Mouse (Mus musculus): ENCODE results near the gene Ptprd. TPM values are rescaled to one million over a fixed set of nuclear protein-coding genes. Genes with fewer than 3 reads are reported as not detected.

Ptprd gene
- polyA plus RNA-seq, 1 experiment from 2014 or later = 10.0 TPM

- Histone ChIP-seq H3K27ac (ENCODE audit: low read length) (peak overlapping the region; percentile 66), H3K36me3 (ENCODE audit: control insufficient read depth, insufficient read depth) (no peaks in the 10 kb centered on the region), H3K4me3 (ENCODE audit: low read length) (peak overlapping the region; percentile 48), H3K27me3 (ENCODE audit: control insufficient read depth, insufficient read depth, low read length) (no peaks in the 10 kb centered on the region), H3K9me3 (replicated peaks; ENCODE audit: control insufficient read depth, low read length) (no peaks in the 10 kb centered on the region), H3K4me2 (ENCODE audit: low read depth, low read length) (peak overlapping the region; percentile 67), H3K4me1 (ENCODE audit: control insufficient read depth, insufficient read depth, low read length) (peaks cover 11% of the 10 kb centered on the region), H3K9ac (ENCODE audit: low read length) (peak overlapping the region; percentile 67)
- peak; percentile 52; the same call in 1 of the 2 replicates for ATAC-seq (replicated peaks; ENCODE audit: extremely low read depth, insufficient read depth, low FRiP score)
- WGBS = 18% methylated on average over 11 of the region's 11 CpGs
These were observed 1884.4 kb downstream of the Ptprd start for GRCm38 (mm10) chr4:76327346-76327745.

GRCm38 (mm10) chr4:76325646-76326045, 1886.1 kb downstream of the Ptprd start:
- no peak for ATAC-seq (replicated peaks; ENCODE audit: extremely low read depth, insufficient read depth, low FRiP score)
- H3K27me3 ChIP-seq (ENCODE audit: control insufficient read depth, insufficient read depth, low read length) = no peaks in the 10 kb centered on the region
- H3K9ac ChIP-seq (ENCODE audit: low read length) = no peak overlapping the region
- no peaks in the 10 kb centered on the region for H3K9me3 ChIP-seq (replicated peaks; ENCODE audit: control insufficient read depth, low read length)
- 82% methylated on average over 3 of the region's 3 CpGs for WGBS
- no peak overlapping the region for H3K27ac ChIP-seq (ENCODE audit: low read length)
- H3K4me1 ChIP-seq (ENCODE audit: control insufficient read depth, insufficient read depth, low read length) = peaks cover 11% of the 10 kb centered on the region
- H3K4me2 ChIP-seq (ENCODE audit: low read depth, low read length) = no peak overlapping the region
- no peak overlapping the region for H3K4me3 ChIP-seq (ENCODE audit: low read length)
- no peaks in the 10 kb centered on the region for H3K36me3 ChIP-seq (ENCODE audit: control insufficient read depth, insufficient read depth)

- Histone ChIP-seq H3K36me3 (ENCODE audit: control insufficient read depth, insufficient read depth) (no peaks in the 10 kb centered on the region), H3K9ac (ENCODE audit: low read length) (no peak overlapping the region), H3K27ac (ENCODE audit: low read length) (no peak overlapping the region), H3K4me1 (ENCODE audit: control insufficient read depth, insufficient read depth, low read length) (peaks cover 13% of the 10 kb centered on the region), H3K4me3 (ENCODE audit: low read length) (no peak overlapping the region), H3K27me3 (ENCODE audit: control insufficient read depth, insufficient read depth, low read length) (no peaks in the 10 kb centered on the region), H3K9me3 (replicated peaks; ENCODE audit: control insufficient read depth, low read length) (no peaks in the 10 kb centered on the region), H3K4me2 (ENCODE audit: low read depth, low read length) (no peak overlapping the region)
- 64% methylated on average over 10 of the region's 10 CpGs for WGBS
- no peak for ATAC-seq (replicated peaks; ENCODE audit: extremely low read depth, insufficient read depth, low FRiP score)
These were observed 1886.8 kb downstream of the Ptprd start for GRCm38 (mm10) chr4:76324928-76325327.

- no peak overlapping the region for H3K27ac ChIP-seq (ENCODE audit: low read length)
- H3K36me3 ChIP-seq (ENCODE audit: control insufficient read depth, insufficient read depth) = no peaks in the 10 kb centered on the region
- H3K4me1 ChIP-seq (ENCODE audit: control insufficient read depth, insufficient read depth, low read length) = peaks cover 18% of the 10 kb centered on the region
- no peak overlapping the region for H3K4me3 ChIP-seq (ENCODE audit: low read length)
- no peak overlapping the region for H3K4me2 ChIP-seq (ENCODE audit: low read depth, low read length)
- no peak overlapping the region for H3K9ac ChIP-seq (ENCODE audit: low read length)
- WGBS = 62% methylated on average over 5 of the region's 5 CpGs
- no peak for ATAC-seq (replicated peaks; ENCODE audit: extremely low read depth, insufficient read depth, low FRiP score)
- no peaks in the 10 kb centered on the region for H3K27me3 ChIP-seq (ENCODE audit: control insufficient read depth, insufficient read depth, low read length)
- no peaks in the 10 kb centered on the region for H3K9me3 ChIP-seq (replicated peaks; ENCODE audit: control insufficient read depth, low read length)
These were observed 1887.3 kb downstream of the Ptprd start for GRCm38 (mm10) chr4:76324509-76324908.

- H3K4me3 ChIP-seq (ENCODE audit: low read length) = no peak overlapping the region
- H3K4me2 ChIP-seq (ENCODE audit: low read depth, low read length) = no peak overlapping the region
- H3K36me3 ChIP-seq (ENCODE audit: control insufficient read depth, insufficient read depth) = no peaks in the 10 kb centered on the region
- no peak overlapping the region for H3K27ac ChIP-seq (ENCODE audit: low read length)
- WGBS = 46% methylated on average over 4 of the region's 4 CpGs
- ATAC-seq (replicated peaks; ENCODE audit: extremely low read depth, insufficient read depth, low FRiP score) = no peak; the same call in 1 of the 2 replicates
- no peak overlapping the region for H3K9ac ChIP-seq (ENCODE audit: low read length)
- no peaks in the 10 kb centered on the region for H3K27me3 ChIP-seq (ENCODE audit: control insufficient read depth, insufficient read depth, low read length)
- H3K4me1 ChIP-seq (ENCODE audit: control insufficient read depth, insufficient read depth, low read length) = peaks cover 8% of the 10 kb centered on the region; the same call in 1 of the 2 replicates
- H3K9me3 ChIP-seq (replicated peaks; ENCODE audit: control insufficient read depth, low read length) = no peaks in the 10 kb centered on the region
These were observed 1891.9 kb downstream of the Ptprd start for GRCm38 (mm10) chr4:76319874-76320273.

GRCm38 (mm10) chr4:76315977-76316376, 1895.8 kb downstream of the Ptprd start:
- Histone ChIP-seq H3K4me2 (ENCODE audit: low read depth, low read length) (no peak overlapping the region), H3K4me3 (ENCODE audit: low read length) (no peak overlapping the region), H3K27ac (ENCODE audit: low read length) (no peak overlapping the region), H3K4me1 (ENCODE audit: control insufficient read depth, insufficient read depth, low read length) (peaks cover 14% of the 10 kb centered on the region), H3K27me3 (ENCODE audit: control insufficient read depth, insufficient read depth, low read length) (no peaks in the 10 kb centered on the region), H3K9ac (ENCODE audit: low read length) (no peak overlapping the region), H3K9me3 (replicated peaks; ENCODE audit: control insufficient read depth, low read length) (no peaks in the 10 kb centered on the region), H3K36me3 (ENCODE audit: control insufficient read depth, insufficient read depth) (no peaks in the 10 kb centered on the region)
- no peak for ATAC-seq (replicated peaks; ENCODE audit: extremely low read depth, insufficient read depth, low FRiP score)
- 96% methylated on average over 2 of the region's 2 CpGs for WGBS

- 51% methylated on average over 3 of the region's 3 CpGs for WGBS
- no peak overlapping the region for H3K4me3 ChIP-seq (ENCODE audit: low read length)
- H3K27ac ChIP-seq (ENCODE audit: low read length) = no peak overlapping the region
- no peaks in the 10 kb centered on the region for H3K27me3 ChIP-seq (ENCODE audit: control insufficient read depth, insufficient read depth, low read length)
- no peaks in the 10 kb centered on the region for H3K9me3 ChIP-seq (replicated peaks; ENCODE audit: control insufficient read depth, low read length)
- no peak overlapping the region for H3K9ac ChIP-seq (ENCODE audit: low read length)
- ATAC-seq (replicated peaks; ENCODE audit: extremely low read depth, insufficient read depth, low FRiP score) = no peak
- H3K4me2 ChIP-seq (ENCODE audit: low read depth, low read length) = no peak overlapping the region
- peaks cover 6% of the 10 kb centered on the region for H3K4me1 ChIP-seq (ENCODE audit: control insufficient read depth, insufficient read depth, low read length)
- H3K36me3 ChIP-seq (ENCODE audit: control insufficient read depth, insufficient read depth) = no peaks in the 10 kb centered on the region
These were observed 1898.0 kb downstream of the Ptprd start for GRCm38 (mm10) chr4:76313749-76314148.

GRCm38 (mm10) chr4:76312593-76312992, 1899.2 kb downstream of the Ptprd start:
- no peak overlapping the region for H3K4me2 ChIP-seq (ENCODE audit: low read depth, low read length)
- peaks cover 10% of the 10 kb centered on the region for H3K4me1 ChIP-seq (ENCODE audit: control insufficient read depth, insufficient read depth, low read length)
- WGBS = 68% methylated on average over 3 of the region's 3 CpGs
- ATAC-seq (replicated peaks; ENCODE audit: extremely low read depth, insufficient read depth, low FRiP score) = no peak
- no peaks in the 10 kb centered on the region for H3K9me3 ChIP-seq (replicated peaks; ENCODE audit: control insufficient read depth, low read length)
- no peak overlapping the region for H3K9ac ChIP-seq (ENCODE audit: low read length)
- H3K4me3 ChIP-seq (ENCODE audit: low read length) = no peak overlapping the region
- no peaks in the 10 kb centered on the region for H3K36me3 ChIP-seq (ENCODE audit: control insufficient read depth, insufficient read depth)
- H3K27me3 ChIP-seq (ENCODE audit: control insufficient read depth, insufficient read depth, low read length) = no peaks in the 10 kb centered on the region
- no peak overlapping the region for H3K27ac ChIP-seq (ENCODE audit: low read length)

GRCm38 (mm10) chr4:76305987-76306386, 1905.8 kb downstream of the Ptprd start:
- H3K4me1 ChIP-seq (ENCODE audit: control insufficient read depth, insufficient read depth, low read length) = peaks cover 14% of the 10 kb centered on the region
- no peak overlapping the region for H3K4me3 ChIP-seq (ENCODE audit: low read length)
- H3K9ac ChIP-seq (ENCODE audit: low read length) = no peak overlapping the region
- no peaks in the 10 kb centered on the region for H3K27me3 ChIP-seq (ENCODE audit: control insufficient read depth, insufficient read depth, low read length)
- no peak overlapping the region for H3K4me2 ChIP-seq (ENCODE audit: low read depth, low read length)
- ATAC-seq (replicated peaks; ENCODE audit: extremely low read depth, insufficient read depth, low FRiP score) = 0 out of 2 replicates have a peak, but pooled peaks have one; percentile 55
- no peaks in the 10 kb centered on the region for H3K36me3 ChIP-seq (ENCODE audit: control insufficient read depth, insufficient read depth)
- no peak overlapping the region for H3K27ac ChIP-seq (ENCODE audit: low read length)
- H3K9me3 ChIP-seq (replicated peaks; ENCODE audit: control insufficient read depth, low read length) = no peaks in the 10 kb centered on the region
- 42% methylated on average over 5 of the region's 5 CpGs for WGBS

Data from heart, embryonic 16.5 days (tissue).